7 mouse cellular contexts compared by ENCODE assay signal in the genomic region with DNA sequence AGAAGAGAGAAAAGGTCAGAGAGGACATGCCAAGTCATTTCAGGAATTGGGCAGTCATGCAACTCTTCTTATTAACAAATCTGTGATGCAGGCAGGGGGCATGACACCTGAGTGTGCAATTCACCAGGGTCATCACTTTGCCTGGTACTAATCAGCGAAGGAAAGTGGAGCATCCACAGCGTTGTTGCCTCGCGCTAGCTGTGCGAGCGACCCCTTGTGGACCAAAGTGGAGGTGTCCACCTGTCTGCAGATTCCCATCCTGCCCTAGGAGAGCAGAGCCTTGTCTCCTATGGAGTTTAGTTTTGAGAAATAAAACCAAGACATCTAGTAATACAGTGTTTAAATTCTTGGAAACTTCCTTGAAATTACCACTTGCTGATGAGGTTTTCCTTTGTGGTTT.
A peak's percentile ranks its signal among the peaks of the same experiment; 100 is the strongest.
DNase-seq lines count a peak whose midpoint lies in the region.

No protein-coding gene starts in this region.

- DNase-seq in ovary, postnatal 14 days (ENCODE audit: low spot score), result peak; percentile 26
- no peak for DNase-seq in ovary, adult 18-20 months (ENCODE audit: low spot score)
- peak; percentile 58 for DNase-seq in adrenal gland, postnatal 14 days
- peak; percentile 65 for DNase-seq in embryo, embryonic 10.5 days (ENCODE audit: low spot score)
- DNase-seq in layer of hippocampus, adult 18-20 months (ENCODE audit: low spot score in 2 of 2), result peak; percentile 39 to 68
- peak; percentile 23 for DNase-seq in lung, postnatal 25 days (ENCODE audit: low spot score)
- DNase-seq in yolk sac, embryonic 10.5 days (ENCODE audit: low spot score), result no peak

Comparison
In these comparisons a context has a peak if more than half of its experiments do, and no peak if none do; other contexts are left out.
1. DNase-seq: peak in ovary, postnatal 14 days (single experiment), adrenal gland, postnatal 14 days (single experiment), embryo, embryonic 10.5 days (single experiment), layer of hippocampus, adult 18-20 months (2 of 2) and lung, postnatal 25 days (single experiment); none in ovary, adult 18-20 months (single experiment) and yolk sac, embryonic 10.5 days (single experiment).